ENCODE assay signal across 8 mouse cellular contexts in genomic region chr19:44314327-44314759, GRCm38 (mm10). TPM values are rescaled to one million over a fixed set of nuclear protein-coding genes. Genes with fewer than 3 reads are reported as not detected.
DNase-seq lines count a peak whose midpoint lies in the region; ATAC-seq lines count a peak whose summit lies in the region.

No protein-coding gene starts in this region.

- H3K27ac ChIP-seq in hindbrain, embryonic 11.5 days (ENCODE audit: low read depth, low read length): 0 out of 2 replicates have a peak overlapping the region, but pooled peaks have one; percentile 34

- no peaks in the 10 kb centered on the region for H3K27me3 ChIP-seq in hindbrain, embryonic 11.5 days (ENCODE audit: control insufficient read depth, insufficient read depth, low read length)

- no peaks in the 10 kb centered on the region for H3K9me3 ChIP-seq in hindbrain, embryonic 11.5 days (ENCODE audit: control insufficient read depth, low read length)

- peak; percentile 93 for ATAC-seq in hindbrain, embryonic 11.5 days (ENCODE audit: low FRiP score)

- peak overlapping the region; percentile 35 for H3K9ac ChIP-seq in hindbrain, embryonic 11.5 days (ENCODE audit: low read depth, low read length)

- H3K4me1 ChIP-seq in hindbrain, embryonic 11.5 days (replicated peaks; ENCODE audit: control insufficient read depth, insufficient read depth, low read length): 0 out of 2 replicates have a peak, but pooled peaks cover 3% of the 10 kb centered on the region

- no peaks in the 10 kb centered on the region for H3K36me3 ChIP-seq in hindbrain, embryonic 11.5 days (ENCODE audit: control insufficient read depth, insufficient read depth, low read length)

- DNase-seq in T-cell, adult 2 months (ENCODE audit: low spot score): peak; percentile 78
- DNase-seq in cerebellum, postnatal 25 days: peak; percentile 94 to 95
- peak; percentile 73 to 74 for DNase-seq in frontal cortex, postnatal 10 days (ENCODE audit: low spot score in 2 of 2)
- peak; percentile 75 for DNase-seq in hindbrain, embryonic 11.5 days (ENCODE audit: low spot score)
- peak; percentile 78 to 79 for DNase-seq in layer of hippocampus, postnatal 14 days (ENCODE audit: low spot score in 2 of 2)
- DNase-seq in lung, postnatal 36 days: peak; percentile 86
- peak; percentile 71 for DNase-seq in retina, adult 2 months (ENCODE audit: low read depth, low spot score)
- peak; percentile 57 to 68 for DNase-seq in thymus, postnatal 36 days

- peak overlapping the region; percentile 37 for H3K4me3 ChIP-seq in hindbrain, embryonic 11.5 days (ENCODE audit: low read depth, low read length)

- 5% methylated on average over 18 of the region's 18 CpGs for WGBS in hindbrain, embryonic 11.5 days

- peak overlapping the region; percentile 72 for H3K4me2 ChIP-seq in hindbrain, embryonic 11.5 days (replicated peaks; ENCODE audit: low read depth, low read length)

RNA-seq across cellular contexts. Expression of gene Scd4, which starts 18.5 kb away (rescaled TPM):
- 0.06 TPM in 1 of 2 replicates, not detected in the other for polyA plus RNA-seq in hindbrain, embryonic 11.5 days (2014; fragmentation: Nextera tagmentation; extraction: Ambion mirVana)
- 1 to 10 TPM; 2.5 to 2.6 TPM for total RNA-seq in layer of hippocampus, postnatal 14 days (2021)

RNA-seq across cellular contexts. Expression of gene Scd2, which starts 20.9 kb away (rescaled TPM):
- polyA plus RNA-seq in hindbrain, embryonic 11.5 days (2014; fragmentation: Nextera tagmentation; extraction: Ambion mirVana): 314 and 349 TPM in 2 replicates
- 100 to 1,000 TPM; 702 to 713 TPM for total RNA-seq in layer of hippocampus, postnatal 14 days (2021)

Comparison
In these comparisons a context has a peak if more than half of its experiments do, and no peak if none do; other contexts are left out.
1. Peak in every context shown above with its lines: DNase-seq, ATAC-seq, H3K4me3 ChIP-seq and H3K27ac ChIP-seq.